Mouse (Mus musculus): ENCODE measurements around the gene Tas2r138. TPM values are rescaled to one million over a fixed set of nuclear protein-coding genes. Genes with fewer than 3 reads are reported as not detected.
"Not testable (repeated sequence)": the region's sequence is repeated elsewhere in the genome, so short reads cannot be mapped to it uniquely, and the experiment has no call there.

Tas2r138 gene
- not detected for total RNA-seq (2021)
- long read RNA-seq, experiment 1 = 0 reads
- long read RNA-seq, experiment 2 = 0 reads

GRCm38 (mm10) chr6:40613260-40613852 is at the start of gene Tas2r138:
TSS of gene Tas2r138 (minus strand) at chr6:40613310.
- no peak for DNase-seq

GRCm38 (mm10) chr6:40660930-40661329 is 47.8 kb upstream of the Tas2r138 start:
- DNase-seq = no peak

- DNase-seq = no peak
Measured at GRCm38 (mm10) chr6:40650953-40651352, 37.8 kb upstream of the Tas2r138 start.

GRCm38 (mm10) chr6:40645701-40646100 is 32.6 kb upstream of the Tas2r138 start:
- DNase-seq = no peak

GRCm38 (mm10) chr6:40640710-40641538 is 27.8 kb upstream of the Tas2r138 start:
- no peak for DNase-seq

GRCm38 (mm10) chr6:40637755-40638154 is 24.6 kb upstream of the Tas2r138 start:
- DNase-seq = no peak

GRCm38 (mm10) chr6:40635559-40635958 is 22.4 kb upstream of the Tas2r138 start:
- DNase-seq = no peak

GRCm38 (mm10) chr6:40634640-40635071 is 21.5 kb upstream of the Tas2r138 start:
- DNase-seq = no peak

GRCm38 (mm10) chr6:40628406-40629000 is 15.4 kb upstream of the Tas2r138 start, which contains the start of gene Mgam:
TSS of gene Mgam (plus strand) at chr6:40628831.
- DNase-seq = no peak

- DNase-seq = no peak
Measured at GRCm38 (mm10) chr6:40626111-40626510, 13.0 kb upstream of the Tas2r138 start.

GRCm38 (mm10) chr6:40617965-40618364 is 4.9 kb upstream of the Tas2r138 start:
- peak; percentile 27 to 78 for DNase-seq

GRCm38 (mm10) chr6:40610244-40610643 is 2.9 kb downstream of the Tas2r138 start:
- DNase-seq = no peak

- DNase-seq = peak; percentile 28 to 39
Measured at GRCm38 (mm10) chr6:40607431-40607830, 5.7 kb downstream of the Tas2r138 start.

- not testable (repeated sequence) for DNase-seq
Measured at GRCm38 (mm10) chr6:40598546-40598945, 14.6 kb downstream of the Tas2r138 start.

- no peak for DNase-seq
Measured at GRCm38 (mm10) chr6:40594804-40595550, 18.1 kb downstream of the Tas2r138 start.

- no peak for DNase-seq
Measured at GRCm38 (mm10) chr6:40588346-40588745, 24.8 kb downstream of the Tas2r138 start.

GRCm38 (mm10) chr6:40585645-40586044 is 27.5 kb downstream of the Tas2r138 start, which contains the start of gene Clec5a:
TSS of gene Clec5a (minus strand) at chr6:40585821.
- DNase-seq = peak; percentile 4 to 14

- DNase-seq = no peak
Measured at GRCm38 (mm10) chr6:40584336-40584735, 28.8 kb downstream of the Tas2r138 start.

- peak; percentile 5 to 37 for DNase-seq
Measured at GRCm38 (mm10) chr6:40576305-40576704, 36.8 kb downstream of the Tas2r138 start.

GRCm38 (mm10) chr6:40573618-40574017 is 39.5 kb downstream of the Tas2r138 start:
- peak in 1 of 2 experiments; percentile 38 for DNase-seq

- DNase-seq = no peak
Measured at GRCm38 (mm10) chr6:40569187-40569586, 43.9 kb downstream of the Tas2r138 start, which contains the start of gene Olfr460. TSS of gene Olfr460 (plus strand) at chr6:40569487.

Data from heart, adult 18-20 months (tissue).